Mouse (Mus musculus) retina, postnatal 1 day (tissue): Measurements from ENCODE around the gene Ttll3.

ENCODE experiments used
- DNase-seq: peaks from one replicate; pipeline ENCODE4 v3.0.0-alpha.2; 2012

Gene Ttll3

GRCm38 (mm10) chr6:113388960-113389359, at the start of gene Ttll3:
Ttll3 (plus strand) TSS chr6:113389260.
- DNase-seq: no peak

- no peak for DNase-seq
Measured at GRCm38 (mm10) chr6:113341574-113341973, 47.5 kb upstream of the Ttll3 start.

- DNase-seq: no peak
Measured at GRCm38 (mm10) chr6:113342297-113342696, 46.8 kb upstream of the Ttll3 start.

- DNase-seq: peak; percentile 76
Measured at GRCm38 (mm10) chr6:113343177-113344092, 45.6 kb upstream of the Ttll3 start, which contains the start of gene Camk1. Camk1 (minus strand) TSS chr6:113343984.

- DNase-seq: no peak
Measured at GRCm38 (mm10) chr6:113344321-113344720, 44.7 kb upstream of the Ttll3 start.

- DNase-seq: no peak
Measured at GRCm38 (mm10) chr6:113346897-113347296, 42.2 kb upstream of the Ttll3 start.

GRCm38 (mm10) chr6:113350538-113350937, 38.5 kb upstream of the Ttll3 start:
- DNase-seq: no peak

- DNase-seq: no peak
Measured at GRCm38 (mm10) chr6:113351161-113351560, 37.9 kb upstream of the Ttll3 start.

- DNase-seq: no peak
Measured at GRCm38 (mm10) chr6:113351653-113352052, 37.4 kb upstream of the Ttll3 start.

GRCm38 (mm10) chr6:113352820-113353219, 36.2 kb upstream of the Ttll3 start:
- DNase-seq: no peak

- no peak for DNase-seq
Measured at GRCm38 (mm10) chr6:113353696-113354095, 35.4 kb upstream of the Ttll3 start.

GRCm38 (mm10) chr6:113361476-113361875, 27.6 kb upstream of the Ttll3 start:
- DNase-seq: no peak

- no peak for DNase-seq
Measured at GRCm38 (mm10) chr6:113362241-113362640, 26.8 kb upstream of the Ttll3 start.

GRCm38 (mm10) chr6:113364518-113365135, 24.4 kb upstream of the Ttll3 start:
- DNase-seq: no peak

GRCm38 (mm10) chr6:113366639-113367038, 22.4 kb upstream of the Ttll3 start:
- DNase-seq: no peak

- DNase-seq: no peak
Measured at GRCm38 (mm10) chr6:113367574-113367973, 21.5 kb upstream of the Ttll3 start.

- DNase-seq: no peak
Measured at GRCm38 (mm10) chr6:113368124-113368523, 20.9 kb upstream of the Ttll3 start.

- no peak for DNase-seq
Measured at GRCm38 (mm10) chr6:113368577-113368976, 20.5 kb upstream of the Ttll3 start.

- no peak for DNase-seq
Measured at GRCm38 (mm10) chr6:113370194-113370929, 18.7 kb upstream of the Ttll3 start.

GRCm38 (mm10) chr6:113373491-113373890, 15.6 kb upstream of the Ttll3 start:
- no peak for DNase-seq

GRCm38 (mm10) chr6:113377172-113377495, 11.9 kb upstream of the Ttll3 start:
- DNase-seq: no peak

GRCm38 (mm10) chr6:113377496-113378385, 11.3 kb upstream of the Ttll3 start, which contains the start of the genes Tada3 and Arpc4:
Tada3 (minus strand) TSS chr6:113377883.
Arpc4 (plus strand) TSS chr6:113378115.
- peak; percentile 98 for DNase-seq
